Mouse (Mus musculus) bone marrow macrophage, adult 2 months (primary cell): Measurements from ENCODE around the gene Gm11444.

Experiments used
- CTCF ChIP-seq: IDR thresholded peaks from 2 replicates; pipeline ENCODE4 v1.5.1; 2012; ENCODE audit warnings: low read depth, mild to moderate bottlenecking, low read length, moderate library complexity
- POLR2A ChIP-seq: IDR thresholded peaks from 2 replicates; pipeline ENCODE4 v1.6.1; 2012; ENCODE audit warnings: mild to moderate bottlenecking, low read depth, low read length, borderline replicate concordance

DNA sequence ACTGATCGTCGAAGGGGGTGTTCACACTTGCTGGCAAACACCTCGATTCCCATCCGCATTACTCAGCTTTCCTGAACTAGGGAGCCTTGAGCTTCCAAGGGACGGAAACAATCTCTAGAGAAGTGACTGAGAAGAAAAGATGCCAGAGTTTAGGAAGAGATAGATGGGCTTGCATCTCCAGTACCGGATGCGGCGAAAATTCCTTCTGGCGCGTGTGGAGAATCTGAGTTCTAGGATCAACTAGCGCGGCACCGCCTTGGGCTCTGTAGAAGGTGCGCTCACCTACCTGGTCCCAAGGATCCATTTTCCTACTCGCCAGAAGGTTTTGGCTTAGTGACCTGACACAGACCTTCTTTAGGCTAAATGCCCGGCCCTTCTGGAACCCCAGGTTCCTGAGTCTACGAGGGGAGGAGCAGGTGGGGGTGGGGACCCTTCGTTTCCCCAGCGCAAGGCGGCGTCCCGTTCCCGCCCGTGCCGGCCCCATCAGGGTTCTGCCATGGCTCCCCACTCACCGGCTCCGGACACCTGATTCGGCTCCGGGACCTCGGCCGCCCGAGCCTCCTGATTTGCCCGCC, 18.4 kb downstream of the Gm11444 start:
- TF ChIP-seq POLR2A (no peak), CTCF (no peak)
